Mouse (Mus musculus) hindbrain, embryonic 15.5 days (tissue): Measurements from ENCODE around the gene Faap20. TPM values are rescaled to one million over a fixed set of nuclear protein-coding genes. Genes with fewer than 3 reads are reported as not detected.

Experiments used
- ATAC-seq: fragments of 200-750 bp; cut with Nextera tagmentation; 2 replicates; pipeline ENCODE4 v1.8.0; 2017; ENCODE audit warnings: low read depth, moderate number of reproducible peaks, moderate TSS enrichment; ENCODE audit not compliant: low FRiP score
- H3K27ac ChIP-seq: fragments of 300-500 bp; sonication (generic); replicated peaks from 2 replicates; pipeline ENCODE4 v1.5.1; 2015; ENCODE audit warnings: mild to moderate bottlenecking, inconsistent platforms
- H3K27me3 ChIP-seq: fragments of 300-500 bp; sonication (generic); 2 replicates; pipeline ENCODE4 v1.6.1; 2015; ENCODE audit warnings: control low read depth, inconsistent platforms
- H3K36me3 ChIP-seq: fragments of 300-500 bp; sonication (generic); 2 replicates; pipeline ENCODE4 v1.6.1; 2015; ENCODE audit warnings: control low read depth, inconsistent platforms
- H3K4me1 ChIP-seq: fragments of 300-500 bp; sonication (generic); replicated peaks from 2 replicates; pipeline ENCODE4 v1.6.1; 2015; ENCODE audit warnings: control low read depth, inconsistent platforms
- H3K4me2 ChIP-seq: fragments of 300-500 bp; sonication (generic); 2 replicates; pipeline ENCODE4 v1.6.1; 2015; ENCODE audit warnings: moderate library complexity, mild to moderate bottlenecking, inconsistent platforms
- H3K4me3 ChIP-seq: fragments of 300-500 bp; sonication (generic); 2 replicates; pipeline ENCODE4 v1.5.1; 2015; ENCODE audit warnings: mild to moderate bottlenecking, inconsistent platforms
- H3K9ac ChIP-seq: fragments of 300-500 bp; sonication (generic); 2 replicates; pipeline ENCODE4 v1.6.1; 2015; ENCODE audit warnings: inconsistent platforms
- H3K9me3 ChIP-seq: fragments of 300-500 bp; sonication (generic); 2 replicates; pipeline ENCODE4 v1.6.1; 2016; ENCODE audit warnings: control low read depth, inconsistent platforms
- WGBS: fragments of 180-500 bp; shearing (Covaris S2); methylation state at CpG from one replicate; pipeline ENCODE4 v1.1.7; 2015; 5-methylcytosine and 5-hydroxymethylcytosine counted together
- polyA plus RNA-seq: library from polyadenylated mRNA; unstranded; fragments of >200 nt; fragmentation: Nextera tagmentation; extraction: Ambion mirVana; gene quantifications from 2 replicates; pipeline ENCODE4 v1.2.1, GENCODE M21; 2015

Faap20 gene
- polyA plus RNA-seq, 1 experiment from 2014 or later = 75.7 TPM

DNA sequence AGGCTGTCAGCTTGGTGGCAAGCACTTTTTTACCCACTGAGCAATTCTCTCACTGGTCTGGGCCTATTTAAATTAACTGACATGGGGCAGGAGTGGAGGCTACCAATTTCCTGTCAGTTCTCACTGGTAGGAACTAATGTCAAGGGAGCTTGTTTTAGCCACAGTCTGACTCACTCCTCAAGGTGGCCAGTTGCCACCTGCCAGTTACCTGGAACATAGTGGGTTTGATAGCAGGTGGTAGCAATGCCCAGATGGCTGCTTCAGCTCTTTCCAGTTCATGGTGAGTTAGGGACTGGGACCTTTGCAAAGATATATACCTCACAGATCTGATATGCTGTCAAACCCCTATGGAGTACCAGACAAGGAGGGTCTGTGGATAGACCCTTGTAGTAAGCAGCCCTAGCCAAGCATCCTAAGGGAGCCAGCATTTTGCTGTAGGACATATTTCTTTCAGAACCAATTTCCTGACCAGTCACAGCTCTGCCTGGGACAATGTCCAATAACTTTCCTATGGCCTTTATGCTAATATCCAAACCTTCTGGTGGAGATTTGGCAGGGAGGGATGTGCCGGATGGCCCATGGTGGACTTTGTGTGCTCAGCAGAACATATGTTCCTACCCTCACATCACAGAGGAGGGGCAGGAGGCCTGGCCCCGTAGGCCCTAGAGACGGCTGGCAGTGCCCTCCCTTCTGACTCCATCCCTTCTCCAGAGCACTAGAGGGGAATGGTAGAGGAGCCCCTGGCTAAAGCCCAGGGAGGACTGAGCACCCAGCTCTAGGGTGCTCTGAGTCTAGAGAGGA, 15.1 kb downstream of the Faap20 start:
- H3K36me3 ChIP-seq = peaks cover 19% of the 10 kb centered on the region
- no peak overlapping the region for H3K4me2 ChIP-seq
- no peaks in the 10 kb centered on the region for H3K27me3 ChIP-seq
- H3K9ac ChIP-seq = no peak overlapping the region
- H3K4me3 ChIP-seq = no peak overlapping the region
- no peak overlapping the region for H3K27ac ChIP-seq
- H3K4me1 ChIP-seq = no peaks in the 10 kb centered on the region
- WGBS = 65% methylated on average over 3 of the region's 3 CpGs
- ATAC-seq = 0 out of 2 replicates have a peak, but pooled peaks have one; percentile 55
- H3K9me3 ChIP-seq = no peaks in the 10 kb centered on the region

DNA sequence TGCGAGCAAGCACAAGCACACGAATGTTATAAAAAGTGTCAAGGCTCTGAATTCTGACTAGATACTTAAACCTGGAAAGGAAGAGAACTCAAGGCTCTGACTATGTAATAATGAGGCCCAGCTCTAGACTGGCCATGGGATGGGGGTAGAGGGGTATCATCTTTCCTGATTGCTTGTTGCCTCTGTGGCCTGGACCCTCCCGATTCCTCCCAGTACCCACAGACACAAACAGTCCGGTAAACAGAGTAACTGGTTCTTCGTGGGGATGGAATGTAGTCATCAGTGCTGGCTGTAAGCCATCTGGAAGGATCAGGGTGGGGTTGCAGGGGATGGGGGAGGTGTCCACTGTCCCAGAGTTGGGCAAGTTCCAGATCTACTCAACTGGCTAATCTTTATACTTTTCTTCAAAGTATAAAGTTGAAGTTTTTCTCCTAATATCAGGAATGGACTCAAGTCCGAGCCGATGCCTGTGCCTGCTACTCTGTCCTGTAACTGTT, 17.5 kb downstream of the Faap20 start:
- ATAC-seq = no peak
- Histone ChIP-seq H3K4me1 (no peaks in the 10 kb centered on the region), H3K4me3 (no peak overlapping the region), H3K9ac (no peak overlapping the region), H3K9me3 (no peaks in the 10 kb centered on the region), H3K4me2 (no peak overlapping the region), H3K27me3 (no peaks in the 10 kb centered on the region), H3K27ac (no peak overlapping the region), H3K36me3 (peaks cover 26% of the 10 kb centered on the region)
- WGBS = 78% methylated on average over 7 of the region's 7 CpGs

DNA sequence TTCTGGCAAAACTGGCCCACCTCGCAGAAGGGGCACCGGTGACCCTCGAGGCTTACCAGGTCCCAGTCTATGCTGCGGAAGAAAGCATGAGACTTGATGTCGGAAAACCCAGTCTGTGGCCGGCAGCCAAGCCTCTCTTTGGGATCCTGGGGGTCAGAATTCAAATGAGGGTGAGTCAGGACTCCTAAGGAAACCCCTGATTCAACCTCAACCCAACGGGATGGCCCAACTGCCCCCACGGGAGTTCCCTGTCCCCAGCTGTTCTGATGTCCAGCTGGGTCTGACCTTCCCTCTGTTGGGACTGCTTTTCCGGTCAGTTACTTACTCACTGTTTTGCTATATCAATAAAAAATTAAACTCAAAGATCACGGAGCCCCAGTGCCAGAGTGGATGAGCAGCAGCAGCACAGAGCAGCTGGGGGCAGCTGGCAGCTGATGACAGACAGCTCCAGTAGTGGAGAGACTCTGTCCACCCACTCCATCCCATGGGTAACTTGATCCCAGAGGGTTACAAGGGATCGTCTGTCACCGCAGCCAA, 18.1 kb downstream of the Faap20 start:
- H3K27ac ChIP-seq = no peak overlapping the region

DNA sequence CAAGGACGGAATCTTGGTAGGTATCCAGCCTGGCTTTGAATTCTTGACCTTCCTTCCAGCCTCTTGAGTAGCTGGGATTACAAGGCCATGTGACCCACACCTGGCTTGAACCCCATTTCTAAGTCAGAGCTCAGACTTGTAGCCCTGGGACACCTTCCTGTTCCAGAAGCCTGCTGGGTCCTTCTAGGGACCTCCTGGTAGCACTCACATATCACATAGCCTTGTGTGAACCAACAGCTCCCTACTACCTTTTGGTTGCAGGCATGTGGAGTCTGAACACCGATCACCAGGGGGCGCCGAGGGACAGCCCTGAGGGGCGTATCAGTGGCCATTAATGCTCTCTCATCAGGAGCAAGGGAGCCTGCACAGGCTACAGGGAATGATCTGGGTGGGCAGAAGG, 18.8 kb downstream of the Faap20 start:
- Histone ChIP-seq H3K4me1 (no peaks in the 10 kb centered on the region), H3K36me3 (peaks cover 28% of the 10 kb centered on the region), H3K9me3 (no peaks in the 10 kb centered on the region), H3K4me3 (no peak overlapping the region), H3K27me3 (no peaks in the 10 kb centered on the region), H3K27ac (no peak overlapping the region), H3K9ac (no peak overlapping the region), H3K4me2 (no peak overlapping the region)
- no peak for ATAC-seq
- 37% methylated on average over 5 of the region's 5 CpGs for WGBS

More for the DNA sequence above, 18.1 kb downstream of the Faap20 start:
- Histone ChIP-seq H3K9me3 (no peaks in the 10 kb centered on the region), H3K9ac (no peak overlapping the region), H3K27me3 (no peaks in the 10 kb centered on the region), H3K36me3 (peaks cover 26% of the 10 kb centered on the region), H3K4me3 (no peak overlapping the region), H3K4me2 (no peak overlapping the region), H3K4me1 (no peaks in the 10 kb centered on the region)
- ATAC-seq = no peak
- WGBS = 59% methylated on average over 12 of the region's 12 CpGs

DNA sequence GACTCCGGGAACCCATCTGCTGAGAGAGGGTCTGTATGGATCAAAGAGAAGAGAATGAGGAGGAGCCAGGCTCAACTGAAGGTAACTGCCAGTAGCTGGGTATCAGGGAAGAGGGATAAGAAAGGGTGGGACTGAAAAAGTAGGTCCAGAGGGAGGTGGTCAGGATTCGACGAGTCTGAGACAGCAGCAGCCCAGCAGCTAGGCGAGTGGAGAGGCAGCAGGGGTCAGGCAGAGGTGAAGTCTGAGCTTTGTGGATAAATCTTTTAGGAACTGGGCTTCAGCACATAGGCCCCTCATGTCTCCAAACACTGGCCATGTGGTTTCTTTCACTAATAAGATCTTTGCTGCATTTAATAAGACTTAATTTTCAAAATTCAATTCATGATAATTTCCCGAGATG, 24.8 kb downstream of the Faap20 start:
- H3K9me3 ChIP-seq = no peaks in the 10 kb centered on the region
- H3K27me3 ChIP-seq = no peaks in the 10 kb centered on the region
- WGBS = 55% methylated on average over 5 of the region's 5 CpGs
- H3K36me3 ChIP-seq = peaks cover 24% of the 10 kb centered on the region
- H3K4me3 ChIP-seq = no peak overlapping the region
- H3K4me1 ChIP-seq = peaks cover 5% of the 10 kb centered on the region; the same call in 1 of the 2 replicates
- no peak overlapping the region for H3K27ac ChIP-seq
- no peak overlapping the region for H3K9ac ChIP-seq
- no peak overlapping the region for H3K4me2 ChIP-seq
- ATAC-seq = no peak

DNA sequence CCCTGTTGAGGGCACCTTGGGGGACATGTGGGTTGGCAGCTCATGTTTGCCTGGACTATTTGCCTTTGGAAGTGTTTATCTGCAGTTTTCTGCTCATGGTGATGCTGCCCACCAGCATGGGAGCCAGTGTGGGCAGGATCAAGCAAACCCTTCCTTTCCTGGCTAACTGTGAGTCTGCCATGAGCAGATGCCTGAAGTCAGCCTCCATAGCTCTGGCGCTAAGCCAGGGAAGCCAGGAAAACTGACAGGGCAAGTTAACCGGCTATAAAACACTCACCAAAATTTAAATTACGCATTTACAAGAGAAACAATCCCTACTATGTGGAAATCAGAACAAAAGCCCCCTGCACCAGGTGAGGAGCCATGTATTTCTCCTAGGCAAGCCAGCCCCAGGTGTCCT, 25.2 kb downstream of the Faap20 start:
- Histone ChIP-seq H3K4me1 (peaks cover 5% of the 10 kb centered on the region; the same call in 1 of the 2 replicates), H3K9ac (no peak overlapping the region), H3K27ac (no peak overlapping the region), H3K9me3 (no peaks in the 10 kb centered on the region), H3K27me3 (no peaks in the 10 kb centered on the region), H3K36me3 (peaks cover 24% of the 10 kb centered on the region), H3K4me2 (no peak overlapping the region), H3K4me3 (no peak overlapping the region)
- WGBS = 54% methylated on average over 3 of the region's 3 CpGs
- no peak for ATAC-seq

DNA sequence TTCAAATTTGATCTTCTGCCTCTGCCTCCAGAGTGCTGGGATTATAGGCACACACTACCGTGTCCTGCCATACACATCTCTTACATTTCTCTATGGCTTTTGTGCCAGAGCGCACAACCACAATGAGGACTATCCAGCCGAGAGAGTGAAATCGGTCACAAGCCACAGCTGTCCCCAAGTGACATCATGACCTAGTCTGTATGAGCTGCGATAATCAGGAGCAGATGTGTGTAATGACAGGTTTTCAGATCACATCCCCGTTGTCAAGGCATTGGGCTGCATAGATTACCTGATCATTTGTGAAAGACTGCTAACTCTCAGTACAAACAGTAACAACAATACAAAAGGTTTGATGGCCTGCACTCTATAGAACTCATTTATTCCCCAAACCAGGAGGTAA, 28.4 kb downstream of the Faap20 start:
- 59% methylated on average over 6 of the region's 6 CpGs for WGBS
- Histone ChIP-seq H3K9me3 (no peaks in the 10 kb centered on the region), H3K4me3 (no peak overlapping the region), H3K27me3 (no peaks in the 10 kb centered on the region), H3K4me2 (no peak overlapping the region), H3K27ac (no peak overlapping the region), H3K4me1 (peaks cover 10% of the 10 kb centered on the region; the same call in 1 of the 2 replicates), H3K36me3 (no peaks in the 10 kb centered on the region), H3K9ac (no peak overlapping the region)
- ATAC-seq = no peak

DNA sequence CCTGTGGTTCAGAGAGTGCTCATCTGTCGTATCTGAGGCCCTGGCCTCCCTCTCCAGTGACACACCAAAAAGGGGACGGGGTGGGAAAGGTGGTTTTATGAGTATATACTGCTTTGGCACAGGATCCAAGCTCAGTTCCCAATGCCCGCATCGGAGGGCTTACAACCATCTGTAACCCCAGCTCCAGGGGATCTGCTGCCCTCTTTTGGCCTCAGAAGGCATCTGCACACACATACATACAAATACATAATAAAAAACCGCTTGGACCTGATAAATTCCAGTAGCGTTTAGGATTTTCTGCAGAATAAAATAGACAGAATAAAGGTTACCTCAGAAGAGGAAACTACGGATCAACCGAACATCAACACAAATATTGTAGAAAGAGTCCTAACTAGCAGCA, 29.5 kb downstream of the Faap20 start:
- H3K4me1 ChIP-seq = peaks cover 15% of the 10 kb centered on the region; the same call in 1 of the 2 replicates
- no peaks in the 10 kb centered on the region for H3K36me3 ChIP-seq
- 86% methylated on average over 8 of the region's 8 CpGs for WGBS
- H3K4me2 ChIP-seq = no peak overlapping the region
- no peak for ATAC-seq
- no peak overlapping the region for H3K27ac ChIP-seq
- no peak overlapping the region for H3K4me3 ChIP-seq
- no peak overlapping the region for H3K9ac ChIP-seq
- H3K9me3 ChIP-seq = no peaks in the 10 kb centered on the region
- H3K27me3 ChIP-seq = no peaks in the 10 kb centered on the region

DNA sequence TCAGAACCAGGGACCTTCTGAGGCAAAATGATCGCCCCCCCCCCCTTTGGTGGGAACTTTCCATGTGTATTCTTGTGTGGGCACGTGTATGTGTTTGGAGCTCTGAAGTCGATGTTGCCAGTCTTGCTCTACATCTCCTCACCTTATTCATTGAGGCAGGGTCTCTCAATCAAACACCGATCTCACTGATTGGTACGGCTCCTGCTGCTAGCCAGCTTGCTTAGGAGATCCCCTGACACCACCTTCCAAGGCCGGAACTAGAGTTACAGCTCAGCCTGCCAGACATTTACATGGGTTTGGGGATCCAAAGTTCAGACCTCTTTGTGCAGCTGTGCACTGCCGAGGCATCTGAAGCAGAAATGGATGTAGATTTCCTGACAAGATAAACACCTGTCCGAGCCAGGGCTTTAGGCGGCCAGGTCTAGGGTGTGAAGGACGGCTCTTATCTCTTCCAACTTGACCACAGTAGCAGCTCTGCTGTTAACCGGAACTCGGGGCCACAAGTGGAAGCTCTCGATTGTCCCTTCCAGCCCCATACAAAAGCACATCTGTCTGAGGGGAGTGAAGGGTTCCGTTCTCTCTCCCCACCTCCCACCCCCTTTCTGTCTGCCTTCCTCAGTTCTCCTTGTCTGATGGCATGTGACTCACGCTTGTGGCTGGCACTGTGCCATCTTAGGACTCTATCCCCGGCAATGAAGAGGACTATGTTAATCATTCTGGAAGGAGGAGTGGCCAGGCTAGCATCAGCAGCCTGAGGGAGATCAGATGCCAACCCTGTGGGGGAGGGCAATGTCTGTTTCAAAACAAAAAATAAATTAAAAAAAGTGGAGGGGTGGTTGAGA, 30.5 kb downstream of the Faap20 start:
- Histone ChIP-seq H3K4me1 (peaks cover 10% of the 10 kb centered on the region; the same call in 1 of the 2 replicates), H3K36me3 (no peaks in the 10 kb centered on the region), H3K4me3 (no peak overlapping the region), H3K9ac (no peak overlapping the region), H3K27me3 (no peaks in the 10 kb centered on the region), H3K27ac (no peak overlapping the region), H3K4me2 (no peak overlapping the region), H3K9me3 (no peaks in the 10 kb centered on the region)
- WGBS = 72% methylated on average over 16 of the region's 16 CpGs
- peak; percentile 29; the same call in 1 of the 2 replicates for ATAC-seq

DNA sequence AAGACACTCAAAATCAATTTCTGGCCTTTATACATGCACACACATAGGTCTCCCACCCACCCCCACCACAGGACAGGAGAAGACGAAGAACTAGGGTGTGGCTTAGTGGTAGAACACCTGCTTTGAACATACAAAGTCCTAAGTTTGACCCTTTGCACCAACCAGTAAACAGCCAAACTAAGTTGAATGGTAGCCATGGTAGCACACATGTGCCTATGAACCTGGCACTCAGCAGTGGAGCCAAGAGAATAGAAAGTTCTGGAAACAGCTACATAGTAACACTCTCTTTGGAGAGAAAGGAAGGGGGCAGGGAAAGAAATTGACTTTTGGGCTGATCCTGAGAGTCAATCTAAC, 31.1 kb downstream of the Faap20 start:
- Histone ChIP-seq H3K27me3 (no peaks in the 10 kb centered on the region), H3K4me3 (no peak overlapping the region), H3K4me1 (peaks cover 10% of the 10 kb centered on the region; the same call in 1 of the 2 replicates), H3K4me2 (no peak overlapping the region), H3K36me3 (0 out of 2 replicates have a peak, but pooled peaks cover 3% of the 10 kb centered on the region), H3K27ac (no peak overlapping the region), H3K9me3 (no peaks in the 10 kb centered on the region), H3K9ac (no peak overlapping the region)
- 84% methylated on average over 1 of the region's 1 CpGs for WGBS
- no peak for ATAC-seq

DNA sequence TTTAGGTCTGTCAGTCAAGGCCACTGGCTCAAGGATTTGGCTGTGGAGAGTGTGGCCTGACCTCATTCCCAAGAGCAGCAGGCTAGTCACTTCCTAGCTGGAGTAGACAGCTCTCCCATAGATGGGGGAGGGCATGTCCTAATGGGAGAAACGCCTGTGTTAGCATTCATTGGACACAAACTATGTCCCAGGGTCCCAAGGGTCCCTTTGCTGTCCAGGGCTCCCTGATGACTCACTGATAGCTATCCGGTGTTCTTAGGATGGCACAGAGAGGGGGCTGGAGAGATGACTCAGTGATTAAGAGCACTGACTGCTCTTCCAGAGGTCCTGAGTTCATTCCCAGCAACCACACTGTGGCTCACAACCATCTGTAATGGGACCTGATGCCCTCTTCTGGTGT, 31.6 kb downstream of the Faap20 start:
- 76% methylated on average over 2 of the region's 2 CpGs for WGBS
- H3K4me3 ChIP-seq = no peak overlapping the region
- no peak for ATAC-seq
- no peak overlapping the region for H3K4me2 ChIP-seq
- H3K9ac ChIP-seq = no peak overlapping the region
- H3K27ac ChIP-seq = no peak overlapping the region
- peaks cover 10% of the 10 kb centered on the region; the same call in 1 of the 2 replicates for H3K4me1 ChIP-seq
- H3K36me3 ChIP-seq = peaks cover 6% of the 10 kb centered on the region; the same call in 1 of the 2 replicates
- no peaks in the 10 kb centered on the region for H3K9me3 ChIP-seq
- no peaks in the 10 kb centered on the region for H3K27me3 ChIP-seq

DNA sequence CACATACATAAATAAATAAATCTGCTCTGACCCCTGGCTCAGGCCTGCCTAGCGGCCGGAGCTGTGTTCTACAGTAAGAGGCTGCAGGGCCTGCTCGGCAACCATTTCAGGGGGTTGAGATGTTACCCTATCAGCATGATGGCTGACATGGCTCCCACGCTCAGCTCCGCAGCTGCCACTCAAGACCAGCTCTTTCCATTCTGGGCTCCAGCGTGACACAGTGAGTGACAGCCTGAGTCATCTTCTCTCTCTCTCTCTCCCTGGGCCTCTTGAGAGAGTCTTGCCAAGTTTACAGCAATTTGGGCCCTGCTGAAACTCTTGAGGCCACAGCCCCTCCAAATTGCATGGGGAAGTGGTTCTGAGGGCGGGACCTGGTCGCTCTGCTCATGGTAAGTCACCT, 32.0 kb downstream of the Faap20 start:
- H3K4me2 ChIP-seq = no peak overlapping the region
- no peak overlapping the region for H3K27ac ChIP-seq
- H3K4me3 ChIP-seq = no peak overlapping the region
- no peak overlapping the region for H3K9ac ChIP-seq
- no peak for ATAC-seq
- peaks cover 10% of the 10 kb centered on the region for H3K36me3 ChIP-seq
- H3K27me3 ChIP-seq = no peaks in the 10 kb centered on the region
- no peaks in the 10 kb centered on the region for H3K9me3 ChIP-seq
- peaks cover 10% of the 10 kb centered on the region; the same call in 1 of the 2 replicates for H3K4me1 ChIP-seq
- WGBS = 84% methylated on average over 8 of the region's 8 CpGs
